Mouse (Mus musculus): ENCODE results near the gene Sema3f. TPM values are rescaled to one million over a fixed set of nuclear protein-coding genes. Genes with fewer than 3 reads are reported as not detected.

Gene Sema3f
- polyA plus RNA-seq, 1 experiment from 2014 or later: 22.1 TPM

DNA sequence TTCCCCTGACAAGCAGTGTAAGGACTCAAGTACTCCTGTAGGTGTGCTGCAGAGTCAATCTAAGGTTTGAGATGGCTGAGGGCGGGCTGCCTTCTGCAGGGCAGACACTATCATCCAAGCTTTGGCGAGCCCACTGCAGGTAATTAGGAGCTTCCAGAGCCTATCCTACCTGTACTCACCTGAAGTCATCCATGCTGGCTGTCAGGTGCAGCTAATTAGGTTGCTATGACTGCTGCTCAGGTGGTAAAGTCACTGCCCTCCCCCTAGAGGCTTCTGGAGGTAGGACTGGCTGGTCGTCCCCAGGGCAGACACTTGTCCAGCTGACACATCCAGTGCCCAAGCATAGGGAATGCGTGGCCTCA lies 28.5 kb upstream of the Sema3f start:
- 0 out of 2 replicates have a peak overlapping the region, but pooled peaks have one; percentile 27 for H3K27ac ChIP-seq (ENCODE audit: low read depth)
- TF ChIP-seq CTCF (IDR thresholded peaks at IDR 0.05; ENCODE audit: low read depth): peak; percentile 72

DNA sequence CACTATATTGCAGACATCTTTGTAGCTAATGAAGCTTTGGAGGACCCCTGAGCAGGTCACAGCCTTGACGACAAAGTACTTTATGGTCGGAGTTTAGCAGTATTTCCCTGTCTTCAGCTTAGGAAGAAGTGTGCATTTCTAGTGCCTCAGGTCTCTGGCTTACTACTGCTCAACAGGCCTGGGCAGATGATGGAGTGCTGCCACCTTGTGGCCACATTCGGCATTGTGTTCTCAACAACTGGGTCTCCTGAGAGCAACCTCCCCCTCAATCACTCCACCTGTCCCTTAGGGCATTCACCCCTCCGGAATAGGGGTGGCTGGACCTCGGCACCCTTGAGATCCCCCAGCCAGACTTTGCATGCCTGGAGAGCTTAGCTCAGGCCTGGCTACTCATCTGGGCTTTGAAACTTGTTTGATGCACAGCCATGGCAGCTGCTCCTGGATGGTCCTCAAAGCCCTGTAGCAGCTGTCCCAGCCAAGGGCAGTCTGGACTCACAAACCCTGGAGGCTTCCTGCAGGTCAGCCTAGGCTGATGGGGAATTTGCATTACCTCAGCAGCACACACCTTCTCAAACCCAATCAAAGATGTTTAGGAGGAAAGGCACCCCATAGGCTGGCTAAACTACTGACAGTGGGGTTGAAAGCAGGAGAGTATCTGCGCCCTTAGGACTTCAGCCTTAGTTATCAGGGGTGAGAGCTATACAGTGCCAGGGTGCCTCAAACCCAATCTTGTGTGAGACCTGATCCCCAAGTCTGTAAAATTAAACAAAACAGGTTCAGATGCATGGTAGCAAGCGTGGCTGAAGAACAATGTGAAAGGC lies 28.0 kb upstream of the Sema3f start:
- Histone ChIP-seq H3K9ac (no peak overlapping the region), H3K9me3 (ENCODE audit: low read depth, low read length) (no peaks in the 10 kb centered on the region), H3K27ac (ENCODE audit: low read depth) (0 out of 2 replicates have a peak overlapping the region, but pooled peaks have one; percentile 27), H3K36me3 (ENCODE audit: insufficient read depth) (peaks cover 49% of the 10 kb centered on the region), H3K27me3 (ENCODE audit: insufficient read depth, low read length) (peaks cover 15% of the 10 kb centered on the region; the same call in 1 of the 2 replicates), H3K4me3 (ENCODE audit: low read depth, low read length) (no peak overlapping the region), H3K4me2 (no peak overlapping the region), H3K4me1 (ENCODE audit: insufficient read depth) (peaks cover 26% of the 10 kb centered on the region)
- DNase-seq (peak; percentile 96), ATAC-seq (ENCODE audit: insufficient read depth) (peak; percentile 65)
- 20% methylated on average over 7 of the region's 7 CpGs for WGBS
- TF ChIP-seq CTCF (IDR thresholded peaks at IDR 0.05; ENCODE audit: low read depth): peak; percentile 99

More for the DNA sequence above, 28.5 kb upstream of the Sema3f start:
- no peak overlapping the region for H3K9ac ChIP-seq
- DNase-seq (peak; percentile 60), ATAC-seq (ENCODE audit: insufficient read depth) (peak; percentile 42)
- H3K4me2 ChIP-seq: no peak overlapping the region
- H3K27me3 ChIP-seq (ENCODE audit: insufficient read depth, low read length): peaks cover 15% of the 10 kb centered on the region; the same call in 1 of the 2 replicates
- peaks cover 26% of the 10 kb centered on the region for H3K4me1 ChIP-seq (ENCODE audit: insufficient read depth)
- H3K9me3 ChIP-seq (ENCODE audit: low read depth, low read length): no peaks in the 10 kb centered on the region
- 43% methylated on average over 4 of the region's 4 CpGs for WGBS
- H3K4me3 ChIP-seq (ENCODE audit: low read depth, low read length): no peak overlapping the region
- H3K36me3 ChIP-seq (ENCODE audit: insufficient read depth): peaks cover 55% of the 10 kb centered on the region

DNA sequence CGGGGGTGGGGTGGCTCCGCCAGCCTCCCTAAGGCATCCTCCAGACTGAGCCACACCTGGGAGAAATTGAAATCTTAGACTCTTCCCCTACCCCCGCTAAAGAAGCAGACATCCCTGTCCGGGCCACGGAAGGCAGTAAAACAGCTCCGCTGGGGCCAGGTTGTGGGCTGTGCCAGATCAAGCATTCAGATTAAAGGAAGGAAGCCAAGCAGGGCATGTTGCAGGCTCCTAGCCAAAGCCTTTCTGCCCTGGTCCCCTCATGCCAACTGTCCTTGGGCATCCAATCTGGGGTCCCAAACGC lies 25.9 kb upstream of the Sema3f start:
- no peak; the same call in 1 of the 2 replicates for ATAC-seq (ENCODE audit: insufficient read depth)
- peaks cover 26% of the 10 kb centered on the region for H3K4me1 ChIP-seq (ENCODE audit: insufficient read depth)
- DNase-seq: no peak
- H3K36me3 ChIP-seq (ENCODE audit: insufficient read depth): peaks cover 28% of the 10 kb centered on the region
- peak overlapping the region; percentile 16; the same call in 1 of the 2 replicates for H3K4me3 ChIP-seq (ENCODE audit: low read depth, low read length)
- H3K27me3 ChIP-seq (ENCODE audit: insufficient read depth, low read length): peaks cover 15% of the 10 kb centered on the region; the same call in 1 of the 2 replicates
- H3K4me2 ChIP-seq: peak overlapping the region; percentile 55
- no peak overlapping the region; the same call in 1 of the 2 replicates for H3K9ac ChIP-seq
- H3K9me3 ChIP-seq (ENCODE audit: low read depth, low read length): no peaks in the 10 kb centered on the region
- no peak for TF ChIP-seq CTCF (IDR thresholded peaks at IDR 0.05; ENCODE audit: low read depth)
- 0% methylated on average over 7 of the region's 7 CpGs for whole genome bisulfite sequencing
- H3K27ac ChIP-seq (ENCODE audit: low read depth): peak overlapping the region; percentile 67; the same call in 1 of the 2 replicates

DNA sequence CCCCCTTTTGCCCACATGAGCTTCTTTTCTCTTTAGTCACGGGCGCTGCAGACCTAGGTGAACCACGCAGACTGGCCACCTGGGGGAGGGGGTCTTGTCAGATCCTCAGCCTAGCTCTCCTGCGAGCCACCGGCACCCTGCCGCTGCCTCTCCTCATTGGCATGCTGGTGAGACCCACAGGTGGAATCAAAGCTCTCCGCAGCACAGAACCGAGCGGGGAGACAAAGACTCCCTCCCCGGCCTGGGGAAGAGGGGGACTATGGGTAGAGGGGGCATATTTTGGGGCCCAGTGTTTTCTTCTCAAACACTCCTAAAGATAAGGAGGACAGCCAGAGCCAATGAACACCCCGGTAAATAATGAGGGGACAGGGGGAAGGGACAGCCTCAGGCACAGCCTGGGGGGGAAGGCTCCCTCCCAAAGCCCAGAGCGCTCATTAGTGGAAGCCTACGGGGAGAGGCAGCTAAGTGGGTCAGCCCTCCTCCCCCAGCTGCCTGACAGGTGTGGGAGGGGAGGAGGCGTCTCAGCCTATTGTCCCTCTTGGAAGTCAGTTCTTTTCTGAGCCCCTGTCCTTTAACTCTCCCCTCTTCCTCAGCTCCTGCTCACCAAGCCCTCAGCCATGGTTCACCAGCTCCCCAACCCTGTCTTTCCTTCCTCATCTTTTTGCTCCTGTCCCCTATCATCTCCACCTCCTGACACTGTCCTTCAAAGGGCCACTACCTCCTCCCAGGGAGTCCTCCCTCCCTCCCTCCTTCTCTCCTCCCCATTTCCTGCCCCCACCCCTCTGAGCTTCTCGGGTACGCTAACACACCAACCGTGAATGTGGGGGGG lies 25.3 kb upstream of the Sema3f start:
- Histone ChIP-seq H3K4me2 (peak overlapping the region; percentile 55), H3K9ac (no peak overlapping the region; the same call in 1 of the 2 replicates), H3K9me3 (ENCODE audit: low read depth, low read length) (no peaks in the 10 kb centered on the region), H3K36me3 (ENCODE audit: insufficient read depth) (peaks cover 22% of the 10 kb centered on the region), H3K4me1 (ENCODE audit: insufficient read depth) (peaks cover 26% of the 10 kb centered on the region), H3K27me3 (ENCODE audit: insufficient read depth, low read length) (peaks cover 15% of the 10 kb centered on the region; the same call in 1 of the 2 replicates), H3K27ac (ENCODE audit: low read depth) (peak overlapping the region; percentile 67), H3K4me3 (ENCODE audit: low read depth, low read length) (peak overlapping the region; percentile 16; the same call in 1 of the 2 replicates)
- 6% methylated on average over 16 of the region's 17 CpGs for WGBS
- DNase-seq (no peak), ATAC-seq (ENCODE audit: insufficient read depth) (no peak)
- TF ChIP-seq CTCF (IDR thresholded peaks at IDR 0.05; ENCODE audit: low read depth): 0 out of 2 replicates have a peak, but pooled peaks have one; percentile 4

DNA sequence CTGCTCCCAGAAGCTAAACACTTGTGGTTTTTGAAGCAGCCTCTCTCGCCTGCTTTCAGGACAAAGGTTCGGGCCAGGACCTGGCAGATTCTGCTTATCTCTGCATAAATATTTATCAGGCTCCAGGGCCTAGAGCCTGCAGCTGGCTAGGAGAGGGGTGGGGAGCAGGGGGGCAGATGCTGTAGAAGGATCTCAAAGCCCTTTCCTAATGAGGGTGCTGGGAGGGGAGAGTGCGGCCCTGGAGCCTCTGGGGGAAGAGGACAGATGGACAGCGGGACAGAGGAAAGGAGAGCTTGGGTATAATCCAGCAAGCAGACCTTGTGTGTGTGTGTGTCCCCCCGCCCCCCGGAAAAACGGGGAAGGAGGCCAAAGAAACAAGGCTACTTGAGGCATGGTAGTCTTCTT lies 24.3 kb upstream of the Sema3f start:
- Histone ChIP-seq H3K4me2 (peak overlapping the region; percentile 12; the same call in 1 of the 2 replicates), H3K36me3 (ENCODE audit: insufficient read depth) (peaks cover 12% of the 10 kb centered on the region), H3K9me3 (ENCODE audit: low read depth, low read length) (no peaks in the 10 kb centered on the region), H3K4me3 (ENCODE audit: low read depth, low read length) (no peak overlapping the region), H3K27me3 (ENCODE audit: insufficient read depth, low read length) (peaks cover 15% of the 10 kb centered on the region; the same call in 1 of the 2 replicates), H3K27ac (ENCODE audit: low read depth) (peak overlapping the region; percentile 54), H3K4me1 (ENCODE audit: insufficient read depth) (peaks cover 26% of the 10 kb centered on the region), H3K9ac (peak overlapping the region; percentile 32)
- no peak for TF ChIP-seq CTCF (IDR thresholded peaks at IDR 0.05; ENCODE audit: low read depth)
- DNase-seq (peak; percentile 51), ATAC-seq (ENCODE audit: insufficient read depth) (no peak)
- 17% methylated on average over 7 of the region's 7 CpGs for WGBS

- no peak for TF ChIP-seq CTCF (IDR thresholded peaks at IDR 0.05; ENCODE audit: low read depth)
- H3K27me3 ChIP-seq (ENCODE audit: insufficient read depth, low read length): no peaks in the 10 kb centered on the region
- no peaks in the 10 kb centered on the region for H3K9me3 ChIP-seq (ENCODE audit: low read depth, low read length)
- H3K4me1 ChIP-seq (ENCODE audit: insufficient read depth): peaks cover 8% of the 10 kb centered on the region
- H3K9ac ChIP-seq: no peak overlapping the region
- ATAC-seq (ENCODE audit: insufficient read depth) (no peak), DNase-seq (no peak)
- no peak overlapping the region for H3K4me3 ChIP-seq (ENCODE audit: low read depth, low read length)
- H3K36me3 ChIP-seq (ENCODE audit: insufficient read depth): no peaks in the 10 kb centered on the region
- no peak overlapping the region for H3K27ac ChIP-seq (ENCODE audit: low read depth)
- H3K4me2 ChIP-seq: no peak overlapping the region
- 39% methylated on average over 3 of the region's 3 CpGs for whole genome bisulfite sequencing
Measured at GRCm38 (mm10) chr9:107729709-107730108, 19.4 kb upstream of the Sema3f start.

All from lung, embryonic 14.5 days (tissue).